ENCODE assay signal across 8 mouse cellular contexts in the genomic region with DNA sequence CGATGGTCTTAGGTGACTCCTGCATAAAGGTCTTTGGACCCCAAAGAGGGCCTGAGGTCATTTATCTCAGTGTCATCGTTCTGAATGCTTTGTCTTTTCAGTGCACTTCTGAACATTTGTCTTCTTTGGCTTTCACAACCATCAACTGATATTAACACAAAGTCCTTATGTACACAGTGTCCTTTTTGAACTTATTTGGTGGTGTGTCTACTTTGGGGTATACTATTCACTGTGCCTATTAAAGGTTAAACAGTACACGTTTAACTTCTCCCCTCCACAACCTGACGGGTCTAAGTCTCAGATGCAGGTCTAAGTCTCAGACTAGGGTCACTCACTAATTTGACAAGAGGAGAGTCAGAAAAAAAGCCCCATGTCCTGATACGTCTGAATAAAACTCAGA. TPM values are rescaled to one million over a fixed set of nuclear protein-coding genes. Genes with fewer than 3 reads are reported as not detected.
A peak's percentile ranks its signal among the peaks of the same experiment; 100 is the strongest.
DNase-seq lines count a peak whose midpoint lies in the region; ATAC-seq and TF ChIP-seq lines count a peak whose summit lies in the region.

No protein-coding gene starts in this region.

- H3K4me1 ChIP-seq in heart, embryonic 10.5 days, result peaks cover 33% of the 10 kb centered on the region
- H3K4me1 ChIP-seq in forebrain, embryonic 14.5 days (ENCODE audit: control insufficient read depth, insufficient read depth, low read length), result peaks cover 26% of the 10 kb centered on the region
- peaks cover 42% of the 10 kb centered on the region for H3K4me1 ChIP-seq in liver, embryonic 15.5 days (replicated peaks)

- H3K79me2 ChIP-seq in C2C12 (ENCODE audit: control insufficient read depth, insufficient read depth), result peaks cover 60% of the 10 kb centered on the region

- no peaks in the 10 kb centered on the region for H3K27me3 ChIP-seq in heart, embryonic 10.5 days (ENCODE audit: insufficient read depth, poor library complexity, severe bottlenecking)
- H3K27me3 ChIP-seq in C2C12 (ENCODE audit: control insufficient read depth, insufficient read depth, insufficient read length), result no peaks in the 10 kb centered on the region
- H3K27me3 ChIP-seq in forebrain, embryonic 14.5 days (replicated peaks; ENCODE audit: control insufficient read depth, insufficient read depth, low read length), result no peaks in the 10 kb centered on the region
- H3K27me3 ChIP-seq in liver, embryonic 15.5 days, result no peaks in the 10 kb centered on the region

- H3K27ac ChIP-seq in heart, embryonic 10.5 days, result peak overlapping the region; percentile 97
- H3K27ac ChIP-seq in forebrain, embryonic 14.5 days (ENCODE audit: low read depth, low read length), result peak overlapping the region; percentile 89
- peak overlapping the region; percentile 90 for H3K27ac ChIP-seq in liver, embryonic 15.5 days (replicated peaks)

- DNase-seq in heart, embryonic 10.5 days (ENCODE audit: low spot score), result no peak
- DNase-seq in heart, adult 18-20 months, result no peak
- no peak for DNase-seq in forebrain, embryonic 14.5 days (ENCODE audit: low spot score)
- DNase-seq in adrenal gland, adult 8-10 months, result no peak
- no peak for DNase-seq in right cerebral cortex, adult 2 months (ENCODE audit: low spot score in 2 of 2)
- DNase-seq in cerebellum, adult 11 months, result no peak

- no peaks in the 10 kb centered on the region for H3K9me3 ChIP-seq in heart, embryonic 10.5 days
- H3K9me3 ChIP-seq in forebrain, embryonic 14.5 days (replicated peaks; ENCODE audit: control insufficient read depth, low read length), result no peaks in the 10 kb centered on the region
- H3K9me3 ChIP-seq in liver, embryonic 15.5 days (replicated peaks), result no peaks in the 10 kb centered on the region

- peak overlapping the region; percentile 81 for H3K4me3 ChIP-seq in heart, embryonic 10.5 days
- H3K4me3 ChIP-seq in C2C12 (ENCODE audit: insufficient read depth, poor library complexity, severe bottlenecking), result peak overlapping the region; percentile 57
- H3K4me3 ChIP-seq in forebrain, embryonic 14.5 days (ENCODE audit: low read depth, low read length), result peak overlapping the region; percentile 83
- peak overlapping the region; percentile 76 for H3K4me3 ChIP-seq in liver, embryonic 15.5 days (replicated peaks)

- no peak for TF ChIP-seq CTCF in C2C12 (IDR thresholded peaks at IDR 0.05; ENCODE audit: control insufficient read depth, insufficient read depth, insufficient read length)

- H3K9ac ChIP-seq in forebrain, embryonic 14.5 days (ENCODE audit: low read length), result peak overlapping the region; percentile 69
- H3K9ac ChIP-seq in liver, embryonic 15.5 days, result peak overlapping the region; percentile 81

- 17% methylated on average over 5 of the region's 5 CpGs for WGBS in heart, embryonic 10.5 days
- WGBS in forebrain, embryonic 14.5 days, result 18% methylated on average over 5 of the region's 5 CpGs
- 7% methylated on average over 5 of the region's 5 CpGs for WGBS in liver, embryonic 15.5 days (ENCODE audit: insufficient replicate concordance)

- peak overlapping the region; percentile 91 for H3ac ChIP-seq in C2C12 (ENCODE audit: control insufficient read depth, insufficient read length, low read depth)

- H3K79me3 ChIP-seq in C2C12 (ENCODE audit: low read depth), result peaks cover 39% of the 10 kb centered on the region

- peaks cover 24% of the 10 kb centered on the region for H3K36me3 ChIP-seq in heart, embryonic 10.5 days
- peaks cover 35% of the 10 kb centered on the region for H3K36me3 ChIP-seq in C2C12 (ENCODE audit: control insufficient read depth, insufficient read depth)
- peaks cover 22% of the 10 kb centered on the region; the same call in 1 of the 2 replicates for H3K36me3 ChIP-seq in forebrain, embryonic 14.5 days (ENCODE audit: control insufficient read depth, insufficient read depth, low read length)
- H3K36me3 ChIP-seq in liver, embryonic 15.5 days (replicated peaks), result peaks cover 32% of the 10 kb centered on the region

- no peak for ATAC-seq in forebrain, embryonic 14.5 days
- no peak for ATAC-seq in liver, embryonic 15.5 days (ENCODE audit: insufficient read depth)

- H3K4me2 ChIP-seq in forebrain, embryonic 14.5 days (ENCODE audit: low read length), result peak overlapping the region; percentile 64
- peak overlapping the region; percentile 70 for H3K4me2 ChIP-seq in liver, embryonic 15.5 days

TF ChIP-seq in C2C12, 6 proteins besides CTCF, POLR2A, EP300 and RAD21:
- TF ChIP-seq FOSL1 (IDR thresholded peaks at IDR 0.05; ENCODE audit: insufficient read depth, low read length, poor library complexity, severe bottlenecking) (no peak), MAX (IDR thresholded peaks at IDR 0.05) (no peak)

RNA-seq across cellular contexts. Expression of a gene that starts 1.0 kb away (rescaled TPM):
- 51.7 and 52.6 TPM in 2 replicates for polyA plus RNA-seq in heart, embryonic 10.5 days (2016; fragmentation: Nextera tagmentation; extraction: Ambion mirVana)
- 1 to 10 TPM; 5.5 to 7.7 TPM for total RNA-seq in heart, adult 18-20 months (2021)
- 11.7 TPM for polyA plus RNA-seq in C2C12 (2012; fragmentation: generic; extraction: Trizol)
- polyA plus RNA-seq in forebrain, embryonic 14.5 days (2014; fragmentation: Nextera tagmentation; extraction: Ambion mirVana), result 30.4 and 37.0 TPM in 2 replicates
- 21.4 and 23.6 TPM in 2 replicates for polyA plus RNA-seq in liver, embryonic 15.5 days (2015; fragmentation: Nextera tagmentation; extraction: Ambion mirVana)
- total RNA-seq in adrenal gland, adult 8-10 months (2022), result 10 to 100 TPM; 14.7 to 31.2 (median 24.7) TPM

RNA-seq across cellular contexts. Expression of a gene that starts 1.1 kb away (rescaled TPM):
- 24.7 and 28.4 TPM in 2 replicates for polyA plus RNA-seq in heart, embryonic 10.5 days (2016; fragmentation: Nextera tagmentation; extraction: Ambion mirVana)
- 10 to 100 TPM; 22.5 to 24.2 TPM for total RNA-seq in heart, adult 18-20 months (2021)
- polyA plus RNA-seq in C2C12 (2012; fragmentation: generic; extraction: Trizol), result 3.0 TPM
- 60.5 and 73.7 TPM in 2 replicates for polyA plus RNA-seq in forebrain, embryonic 14.5 days (2014; fragmentation: Nextera tagmentation; extraction: Ambion mirVana)
- 6.6 and 7.2 TPM in 2 replicates for polyA plus RNA-seq in liver, embryonic 15.5 days (2015; fragmentation: Nextera tagmentation; extraction: Ambion mirVana)
- total RNA-seq in adrenal gland, adult 8-10 months (2022), result 10 to 100 TPM; 53.3 to 64.1 (median 57.7) TPM

RNA-seq across cellular contexts. Expression of a gene that starts 40.9 kb away (rescaled TPM):
- polyA plus RNA-seq in heart, embryonic 10.5 days (2016; fragmentation: Nextera tagmentation; extraction: Ambion mirVana), result 0.08 and 0.21 TPM in 2 replicates
- not detected for total RNA-seq in heart, adult 18-20 months (2021)
- not detected for polyA plus RNA-seq in C2C12 (2012; fragmentation: generic; extraction: Trizol)
- polyA plus RNA-seq in forebrain, embryonic 14.5 days (2014; fragmentation: Nextera tagmentation; extraction: Ambion mirVana), result 5.9 and 8.5 TPM in 2 replicates
- polyA plus RNA-seq in liver, embryonic 15.5 days (2015; fragmentation: Nextera tagmentation; extraction: Ambion mirVana), result 0.06 TPM in 1 of 2 replicates, not detected in the other
- 100 to 1,000 TPM in 2 of 4 experiments, 10 to 100 TPM in 2; 44.9 to 312 (median 173) TPM for total RNA-seq in adrenal gland, adult 8-10 months (2022)
